Mouse (Mus musculus) thymus, adult 2 months (tissue): ENCODE data around the gene Slc9a9.

ENCODE experiments used
- CTCF ChIP-seq: fragments of 200-500 bp; IDR thresholded peaks from 2 replicates; pipeline ENCODE4 v1.5.1; 2012; ENCODE audit warnings: mild to moderate bottlenecking, control low read depth, low read length, moderate library complexity, borderline replicate concordance; ENCODE audit not compliant: control insufficient read depth, poor library complexity, insufficient read depth; ENCODE audit errors: extremely low read depth
- POLR2A ChIP-seq: fragments of 200-500 bp; IDR thresholded peaks from 2 replicates; pipeline ENCODE4 v1.6.1; 2012; ENCODE audit warnings: mild to moderate bottlenecking, low read length, control low read depth, moderate library complexity; ENCODE audit not compliant: control insufficient read depth, poor library complexity, insufficient read depth; ENCODE audit errors: extremely low read depth

DNA sequence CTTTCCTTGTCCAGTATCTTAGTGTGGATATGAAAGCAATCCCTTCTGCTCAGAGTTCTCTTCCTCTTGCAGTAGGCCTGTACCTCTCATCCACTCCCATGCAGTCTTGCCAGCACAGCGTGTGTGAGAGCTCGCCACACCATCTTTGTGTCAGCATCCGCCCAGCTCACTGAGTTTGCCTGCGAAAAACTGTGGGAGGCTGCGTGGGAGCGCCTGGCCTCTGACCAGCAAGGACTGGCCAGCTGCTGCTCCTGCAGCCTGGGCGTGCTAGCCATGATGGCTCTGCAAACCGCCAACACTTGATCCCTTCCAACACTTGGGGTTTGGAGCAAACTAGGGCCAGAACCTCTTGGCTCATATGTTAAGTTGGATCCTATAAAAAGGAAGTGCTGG, 11.4 kb downstream of the Slc9a9 start:
- TF ChIP-seq CTCF (no peak), POLR2A (no peak)
